Mouse (Mus musculus) embryonic fibroblast, embryonic 13.5 days (primary cell): ENCODE data around the gene Gm3625.

Experiments
- CTCF ChIP-seq: IDR thresholded peaks from 2 replicates; pipeline ENCODE4 v1.5.1; 2011; ENCODE audit warnings: mild to moderate bottlenecking, control low read depth, low read length, moderate library complexity, borderline replicate concordance; ENCODE audit not compliant: insufficient read depth
- POLR2A ChIP-seq: IDR thresholded peaks from 2 replicates; pipeline ENCODE4 v1.6.1; 2011; ENCODE audit warnings: low read depth, mild to moderate bottlenecking, control low read depth, low read length, moderate library complexity

DNA sequence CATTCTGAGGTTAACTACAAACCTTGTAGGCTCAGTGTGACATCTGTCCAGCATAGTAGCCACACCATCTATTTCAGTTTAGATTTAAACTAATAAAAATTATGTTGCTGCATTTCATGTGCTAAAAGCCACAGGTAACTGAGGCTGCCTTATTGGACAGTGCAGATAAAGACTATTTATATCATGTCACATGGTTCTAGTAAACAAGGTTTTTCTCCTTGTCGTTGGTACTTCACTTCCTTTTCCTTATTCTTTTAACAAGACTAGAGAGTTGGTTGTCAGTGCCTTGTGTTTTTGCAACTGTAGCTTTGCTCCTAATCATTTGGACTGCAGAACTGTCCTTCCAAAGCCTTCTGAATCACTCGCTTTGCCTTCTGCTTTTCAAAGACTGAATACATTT lies 22.0 kb upstream of the Gm3625 start:
- TF ChIP-seq POLR2A: no peak
- no peak for TF ChIP-seq CTCF
